Mouse (Mus musculus): ENCODE measurements around the gene Ksr2. TPM values are rescaled to one million over a fixed set of nuclear protein-coding genes. Genes with fewer than 3 reads are reported as not detected.

Gene Ksr2
- total and polyA plus RNA-seq, 3 experiments, result 0.36 to 1.3 (median 1.2) TPM

- H3K4me2 ChIP-seq (ENCODE audit: insufficient read depth, low read depth, poor library complexity, severe bottlenecking), result no peak overlapping the region
- H3K79me2 ChIP-seq (replicated peaks; ENCODE audit: control insufficient read depth, extremely low read depth, insufficient read depth, poor library complexity, severe bottlenecking), result no peaks in the 10 kb centered on the region
- dilution Hi-C loops (cut with MboI; ENCODE audit: extremely low pct_ligation_motif_present, extremely low pct_unique_long_range_greater_than_20kb, low sequenced_read_pairs), result no loop called here
- TF ChIP-seq PAX5 (IDR thresholded peaks at IDR 0.05; ENCODE audit: low read length), result no peak
- no peak overlapping the region for H3K4me3 ChIP-seq (replicated peaks in 1 of 3; ENCODE audit: low read depth in 2 of 3, low read length in 2 of 3, poor library complexity in 1 of 3)
- H3K9ac ChIP-seq (ENCODE audit: insufficient read depth, low read depth), result no peak overlapping the region
- H3K4me1 ChIP-seq (ENCODE audit: control insufficient read depth in 1 of 2, insufficient read depth in 2 of 2), result no peaks in the 10 kb centered on the region; a peak in 1 of 4 replicates
- in situ Hi-C loops (cut with MboI; ENCODE audit: low pct_ligation_motif_present, low pct_unique_long_range_greater_than_20kb, low sequenced_read_pairs), result no loop called here
- DNase-seq (ENCODE audit: extremely low read depth), result no peak
- H3K9me3 ChIP-seq (replicated peaks; ENCODE audit: low read length), result no peaks in the 10 kb centered on the region
- peaks cover 2 to 3% of the 10 kb centered on the region in 2 experiments for H3K36me3 ChIP-seq (replicated peaks in 1 of 2; ENCODE audit: control insufficient read depth in 1 of 2, insufficient read depth in 1 of 2, low read length in 1 of 2)
- no peak overlapping the region for H3K27ac ChIP-seq (ENCODE audit: insufficient read depth, low read depth)
- no peaks in the 10 kb centered on the region for H3K27me3 ChIP-seq (replicated peaks)
These were observed 175.5 kb downstream of the Ksr2 start for GRCm38 (mm10) chr5:117589266-117589665.

GRCm38 (mm10) chr5:117593273-117593672 lies 179.5 kb downstream of the Ksr2 start:
- Histone ChIP-seq H3K9me3 (replicated peaks; ENCODE audit: low read length) (no peaks in the 10 kb centered on the region), H3K4me2 (ENCODE audit: insufficient read depth, low read depth, poor library complexity, severe bottlenecking) (no peak overlapping the region), H3K36me3 (replicated peaks in 1 of 2; ENCODE audit: control insufficient read depth in 1 of 2, insufficient read depth in 1 of 2, low read length in 1 of 2) (peaks cover 2 to 3% of the 10 kb centered on the region in 2 experiments), H3K4me1 (ENCODE audit: control insufficient read depth in 1 of 2, insufficient read depth in 2 of 2) (no peaks in the 10 kb centered on the region; a peak in 1 of 4 replicates), H3K27me3 (replicated peaks) (no peaks in the 10 kb centered on the region), H3K9ac (ENCODE audit: insufficient read depth, low read depth) (no peak overlapping the region), H3K27ac (ENCODE audit: insufficient read depth, low read depth) (no peak overlapping the region), H3K4me3 (replicated peaks in 1 of 3; ENCODE audit: low read depth in 2 of 3, low read length in 2 of 3, poor library complexity in 1 of 3) (no peak overlapping the region), H3K79me2 (replicated peaks; ENCODE audit: control insufficient read depth, extremely low read depth, insufficient read depth, poor library complexity, severe bottlenecking) (no peaks in the 10 kb centered on the region)
- in situ Hi-C loops (cut with MboI; ENCODE audit: low pct_ligation_motif_present, low pct_unique_long_range_greater_than_20kb, low sequenced_read_pairs), result no loop called here
- DNase-seq (ENCODE audit: extremely low read depth), result no peak
- TF ChIP-seq TBP (conservative IDR thresholded peaks at IDR 0.05; ENCODE audit: low read depth, low read length) (no peak), MAFK (IDR thresholded peaks at IDR 0.05; ENCODE audit: insufficient replicate concordance, low read length) (no peak), KAT2A (IDR thresholded peaks at IDR 0.05; ENCODE audit: insufficient replicate concordance, low read length) (no peak), UBTF (IDR thresholded peaks at IDR 0.05; ENCODE audit: low read depth, low read length) (no peak), TCF12 (IDR thresholded peaks at IDR 0.05; ENCODE audit: low read depth, low read length) (no peak), BHLHE40 (IDR thresholded peaks at IDR 0.05; ENCODE audit: low read depth, low read length) (no peak), E2F4 (IDR thresholded peaks at IDR 0.05; ENCODE audit: insufficient replicate concordance, low read depth, low read length) (no peak), USF1 (IDR thresholded peaks at IDR 0.05; ENCODE audit: low read depth, low read length) (no peak), ZKSCAN1 (IDR thresholded peaks at IDR 0.05; ENCODE audit: borderline replicate concordance, low read depth, low read length) (no peak), SIN3A (IDR thresholded peaks at IDR 0.05; ENCODE audit: low read length) (no peak)
- dilution Hi-C loops (cut with MboI; ENCODE audit: extremely low pct_ligation_motif_present, extremely low pct_unique_long_range_greater_than_20kb, low sequenced_read_pairs), result no loop called here

- Histone ChIP-seq H3K79me2 (replicated peaks; ENCODE audit: control insufficient read depth, extremely low read depth, insufficient read depth, poor library complexity, severe bottlenecking) (no peaks in the 10 kb centered on the region), H3K4me1 (ENCODE audit: control insufficient read depth in 1 of 2, insufficient read depth in 2 of 2) (peaks cover 0 to 9% of the 10 kb centered on the region in 2 experiments; a peak in 3 of 4 replicates), H3K36me3 (replicated peaks in 1 of 2; ENCODE audit: control insufficient read depth in 1 of 2, insufficient read depth in 1 of 2, low read length in 1 of 2) (peaks cover 2 to 3% of the 10 kb centered on the region in 2 experiments), H3K27ac (ENCODE audit: insufficient read depth, low read depth) (no peak overlapping the region), H3K9me3 (replicated peaks; ENCODE audit: low read length) (no peaks in the 10 kb centered on the region), H3K27me3 (replicated peaks) (no peaks in the 10 kb centered on the region), H3K4me2 (ENCODE audit: insufficient read depth, low read depth, poor library complexity, severe bottlenecking) (no peak overlapping the region), H3K4me3 (replicated peaks in 1 of 3; ENCODE audit: low read depth in 2 of 3, low read length in 2 of 3, poor library complexity in 1 of 3) (no peak overlapping the region), H3K9ac (ENCODE audit: insufficient read depth, low read depth) (no peak overlapping the region)
- dilution Hi-C loops (cut with MboI; ENCODE audit: extremely low pct_ligation_motif_present, extremely low pct_unique_long_range_greater_than_20kb, low sequenced_read_pairs) (no loop called here), in situ Hi-C loops (cut with MboI; ENCODE audit: low pct_ligation_motif_present, low pct_unique_long_range_greater_than_20kb, low sequenced_read_pairs) (no loop called here)
- no peak for TF ChIP-seq E2F4 (IDR thresholded peaks at IDR 0.05; ENCODE audit: insufficient replicate concordance, low read depth, low read length)
- DNase-seq (ENCODE audit: extremely low read depth), result no peak
These were observed 183.0 kb downstream of the Ksr2 start for GRCm38 (mm10) chr5:117596803-117597202.
